Mouse (Mus musculus) C2C12 (cell line): Measurements from ENCODE around the gene Col23a1.

Experiments used
- CEBPB ChIP-seq: IDR thresholded peaks from one replicate; pipeline ENCODE4 v1.6.1; 2011; ENCODE audit warnings: low read depth, mild to moderate bottlenecking, control low read depth, moderate library complexity
- CTCF ChIP-seq: IDR thresholded peaks from one replicate; pipeline ENCODE4 v1.5.1; 2011; ENCODE audit not compliant: control insufficient read depth, insufficient read depth, insufficient read length
- FOSL1 ChIP-seq: IDR thresholded peaks from one replicate; pipeline ENCODE4 v1.8.0; 2011; ENCODE audit warnings: mild to moderate bottlenecking, low read length; ENCODE audit not compliant: poor library complexity, insufficient read depth, severe bottlenecking
- MAX ChIP-seq: IDR thresholded peaks from one replicate; pipeline ENCODE4 v1.6.1; 2011; ENCODE audit warnings: mild to moderate bottlenecking, control low read depth
- MYOD1 ChIP-seq: IDR thresholded peaks from one replicate; pipeline ENCODE4 v1.6.1; 2011; ENCODE audit warnings: low read depth; ENCODE audit not compliant: control insufficient read depth, insufficient read length
- USF1 ChIP-seq: IDR thresholded peaks from one replicate; pipeline ENCODE4 v1.6.1; 2011; ENCODE audit warnings: low read depth, mild to moderate bottlenecking, control low read depth, moderate library complexity

DNA sequence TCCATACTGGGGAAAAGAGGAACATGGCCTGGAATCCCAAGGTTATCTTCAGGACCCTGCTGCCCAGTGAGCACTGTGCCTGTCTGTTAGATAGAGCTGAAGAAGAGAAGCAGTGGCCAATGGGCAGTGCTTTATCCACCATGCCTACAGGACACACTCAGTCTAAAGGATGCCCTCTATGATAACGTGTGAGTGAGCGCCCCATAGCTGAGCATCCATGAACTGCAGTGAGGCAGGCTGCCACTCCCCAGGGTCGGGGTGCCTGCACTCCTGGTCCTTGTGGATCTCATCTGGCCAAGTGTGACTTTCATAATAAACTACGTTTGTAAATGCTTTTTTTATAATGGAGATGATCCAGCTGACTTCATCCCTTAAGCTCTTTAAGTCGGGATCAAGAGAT lies 87.5 kb downstream of the Col23a1 start:
- TF ChIP-seq CTCF (no peak), MAX (no peak), CEBPB (no peak), FOSL1 (no peak), MYOD1 (no peak), USF1 (no peak)
